Mouse (Mus musculus): ENCODE measurements at regions not wholly inside any gene's neighbourhood (a gene's known extent, or its start where the extent isn't known, plus 50 kb on each side); places are given as distances from the start of the nearest gene placed in this dataset.

DNA sequence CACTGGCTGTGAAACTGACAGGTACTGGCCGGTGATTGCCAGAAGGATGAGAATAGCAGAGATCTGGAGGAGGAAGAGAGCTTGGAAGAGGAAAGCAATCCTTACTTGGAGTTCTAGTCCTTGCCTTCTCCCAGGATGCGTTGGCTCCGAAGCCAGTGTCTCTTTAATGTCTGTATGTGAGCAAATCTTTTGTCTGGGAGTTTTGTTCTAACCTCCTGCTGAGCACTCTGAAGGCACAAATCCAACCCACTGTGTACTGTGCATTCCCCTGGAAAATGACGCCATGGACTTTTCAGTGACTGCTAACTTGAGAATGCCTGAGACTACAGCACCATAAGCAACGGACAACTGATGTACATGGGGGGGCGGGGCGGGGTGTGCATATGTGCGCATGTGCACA, 216.4 kb downstream of the Emp1 start:
- TF ChIP-seq CTCF (IDR thresholded peaks at IDR 0.05; ENCODE audit: insufficient read depth, low read length) (no peak), POLR2A (IDR thresholded peaks at IDR 0.05; ENCODE audit: borderline replicate concordance, extremely low read depth, low read depth, low read length) (no peak)
